ENCODE assay signal across 8 mouse cellular contexts in genomic region chr2:180104659-180105377, GRCm38 (mm10). TPM values are rescaled to one million over a fixed set of nuclear protein-coding genes. Genes with fewer than 3 reads are reported as not detected.
DNase-seq lines count a peak whose midpoint lies in the region; ATAC-seq and TF ChIP-seq lines count a peak whose summit lies in the region.

No protein-coding gene starts in this region.

- 10% methylated on average over 24 of the region's 24 CpGs for WGBS in liver, adult 2 months
- 9% methylated on average over 20 of the region's 24 CpGs for WGBS in embryonic facial prominence, embryonic 15.5 days
- 9% methylated on average over 24 of the region's 24 CpGs for WGBS in intestine, embryonic 14.5 days

- no peak overlapping the region for H3K27ac ChIP-seq in liver, adult 2 months (replicated peaks; ENCODE audit: insufficient read depth, low read depth, low read length)
- H3K27ac ChIP-seq in embryonic facial prominence, embryonic 15.5 days (replicated peaks), result no peak overlapping the region
- H3K27ac ChIP-seq in intestine, embryonic 14.5 days (ENCODE audit: low read depth), result no peak overlapping the region

- peaks cover 5% of the 10 kb centered on the region; the same call in 1 of the 2 replicates for H3K4me1 ChIP-seq in liver, adult 2 months (ENCODE audit: control insufficient read depth, insufficient read depth, low read length)
- H3K4me1 ChIP-seq in embryonic facial prominence, embryonic 15.5 days, result peaks cover 21% of the 10 kb centered on the region
- peaks cover 9% of the 10 kb centered on the region for H3K4me1 ChIP-seq in intestine, embryonic 14.5 days (replicated peaks; ENCODE audit: control insufficient read depth, insufficient read depth, low read length)

- ATAC-seq in embryonic facial prominence, embryonic 15.5 days (ENCODE audit: insufficient number of reproducible peaks, low FRiP score, low TSS enrichment, low read depth), result no peak
- no peak for ATAC-seq in intestine, embryonic 14.5 days (replicated peaks; ENCODE audit: low FRiP score, low TSS enrichment, low read depth)

- peaks cover 24% of the 10 kb centered on the region for H3K27me3 ChIP-seq in liver, adult 2 months (ENCODE audit: control insufficient read depth, insufficient read depth, low read length)
- H3K27me3 ChIP-seq in embryonic facial prominence, embryonic 15.5 days, result peaks cover 62% of the 10 kb centered on the region
- peaks cover 59% of the 10 kb centered on the region for H3K27me3 ChIP-seq in intestine, embryonic 14.5 days (replicated peaks; ENCODE audit: control insufficient read depth, insufficient read depth, low read length)
- H3K27me3 ChIP-seq in myocyte (ENCODE audit: control insufficient read depth, insufficient read depth, insufficient read length), result peaks cover 72% of the 10 kb centered on the region

- no peak overlapping the region for H3ac ChIP-seq in myocyte (ENCODE audit: control insufficient read depth, insufficient read length)

- no peak for TF ChIP-seq CTCF in liver, adult 2 months (IDR thresholded peaks at IDR 0.05; ENCODE audit: low read depth, low read length)

- DNase-seq in liver, adult 2 months (ENCODE audit: extremely low read depth, low read depth, low spot score), result no peak
- DNase-seq in liver, result no peak
- DNase-seq in intestine, embryonic 14.5 days (ENCODE audit: low spot score), result no peak
- DNase-seq in right cerebral cortex, postnatal 36 days (ENCODE audit: low spot score in 2 of 2), result no peak
- no peak for DNase-seq in thymus, adult 18-20 months
- no peak for DNase-seq in adrenal gland, postnatal 25 days

- H3K79me2 ChIP-seq in liver, adult 2 months (ENCODE audit: control insufficient read depth, insufficient read depth, low read length), result no peaks in the 10 kb centered on the region
- H3K79me2 ChIP-seq in myocyte (ENCODE audit: control insufficient read depth, insufficient read depth), result no peaks in the 10 kb centered on the region

- no peak for TF ChIP-seq POLR2A in liver, adult 2 months (IDR thresholded peaks at IDR 0.05; ENCODE audit: extremely low read depth, insufficient read depth, low read length)
- no peak for TF ChIP-seq POLR2A in myocyte (IDR thresholded peaks at IDR 0.05; ENCODE audit: insufficient read length, low read depth)

- H3K9me3 ChIP-seq in embryonic facial prominence, embryonic 15.5 days (replicated peaks), result no peaks in the 10 kb centered on the region
- no peaks in the 10 kb centered on the region for H3K9me3 ChIP-seq in intestine, embryonic 14.5 days (ENCODE audit: control insufficient read depth, low read length)

- H3K36me3 ChIP-seq in liver, adult 2 months (ENCODE audit: control insufficient read depth, insufficient read depth, low read length), result no peaks in the 10 kb centered on the region
- H3K36me3 ChIP-seq in embryonic facial prominence, embryonic 15.5 days, result no peaks in the 10 kb centered on the region
- H3K36me3 ChIP-seq in intestine, embryonic 14.5 days (ENCODE audit: control insufficient read depth, insufficient read depth, low read length), result no peaks in the 10 kb centered on the region
- no peaks in the 10 kb centered on the region for H3K36me3 ChIP-seq in myocyte (ENCODE audit: control insufficient read depth, insufficient read depth)

- H3K4me2 ChIP-seq in embryonic facial prominence, embryonic 15.5 days (replicated peaks), result peak overlapping the region; percentile 98
- peak overlapping the region; percentile 86 for H3K4me2 ChIP-seq in intestine, embryonic 14.5 days (ENCODE audit: low read length)
- H3K4me2 ChIP-seq in myocyte (ENCODE audit: low read depth), result peak overlapping the region; percentile 18

- H3K4me3 ChIP-seq in liver, adult 2 months (ENCODE audit: insufficient read depth, low read depth, low read length), result peak overlapping the region; percentile 47; the same call in 1 of the 2 replicates
- peak overlapping the region; percentile 50 for H3K4me3 ChIP-seq in embryonic facial prominence, embryonic 15.5 days (replicated peaks)
- peak overlapping the region; percentile 45; the same call in 1 of the 2 replicates for H3K4me3 ChIP-seq in intestine, embryonic 14.5 days (ENCODE audit: low read depth, low read length)
- no peak overlapping the region for H3K4me3 ChIP-seq in myocyte

- no peak overlapping the region for H3K9ac ChIP-seq in liver, adult 2 months (ENCODE audit: low read depth, low read length)
- H3K9ac ChIP-seq in embryonic facial prominence, embryonic 15.5 days, result no peak overlapping the region
- no peak overlapping the region for H3K9ac ChIP-seq in intestine, embryonic 14.5 days (ENCODE audit: low read length)

TF ChIP-seq in myocyte, 11 proteins besides CTCF, POLR2A, EP300 and RAD21:
- no peak for TF ChIP-seq MYOG (IDR thresholded peaks at IDR 0.05; ENCODE audit: control insufficient read depth in 1 of 3, insufficient read depth in 1 of 3, insufficient read length in 2 of 3, low read depth in 2 of 3)
- no peak for TF ChIP-seq USF1 (IDR thresholded peaks at IDR 0.05; ENCODE audit: low read depth)
- TF ChIP-seq MAX (IDR thresholded peaks at IDR 0.05; ENCODE audit: low read depth), result no peak
- no peak for TF ChIP-seq TCF3 (IDR thresholded peaks at IDR 0.05; ENCODE audit: insufficient read length, low read depth)
- TF ChIP-seq E2F4 (IDR thresholded peaks at IDR 0.05; ENCODE audit: insufficient read depth), result no peak
- TF ChIP-seq SRF (IDR thresholded peaks at IDR 0.05; ENCODE audit: control insufficient read depth, insufficient read length, low read depth), result no peak
- TF ChIP-seq CEBPB (IDR thresholded peaks at IDR 0.05; ENCODE audit: insufficient read depth, poor library complexity, severe bottlenecking), result no peak
- TF ChIP-seq MYOD1 (IDR thresholded peaks at IDR 0.05; ENCODE audit: control insufficient read depth in 1 of 3, insufficient read length in 2 of 3, low read depth in 2 of 3), result no peak
- TF ChIP-seq REST (IDR thresholded peaks at IDR 0.05; ENCODE audit: insufficient read depth, insufficient read length), result no peak
- TF ChIP-seq POLR2AphosphoS2 (IDR thresholded peaks at IDR 0.05; ENCODE audit: insufficient read length, low read depth), result no peak
- no peak for TF ChIP-seq TCF12 (IDR thresholded peaks at IDR 0.05; ENCODE audit: insufficient read depth, poor library complexity, severe bottlenecking)

RNA-seq across cellular contexts. Expression of gene Hrh3, which starts 0.5 kb away (rescaled TPM):
- 0.07 TPM in 1 of 2 replicates, not detected in the other for total RNA-seq in liver, adult 2 months (2014; rRNA removed)
- not detected in 2 replicates for polyA plus RNA-seq in liver, adult 2 months (2012; rRNA removed)
- 0.13 and 0.40 TPM in 2 replicates for polyA plus RNA-seq in embryonic facial prominence, embryonic 15.5 days (2015; fragmentation: Nextera tagmentation; extraction: Ambion mirVana)
- polyA plus RNA-seq in intestine, embryonic 14.5 days (2014; fragmentation: Nextera tagmentation; extraction: Ambion mirVana), result 0.16 and 0.19 TPM in 2 replicates
- polyA plus RNA-seq in myocyte (2012; fragmentation: generic; extraction: Trizol), result 0.16 TPM
- 0.49 TPM in 1 of 2 replicates, not detected in the other for total RNA-seq in adrenal gland, postnatal 25 days (2021)

RNA-seq across cellular contexts. Expression of gene Osbpl2, which starts 14.3 kb away (rescaled TPM):
- total RNA-seq in liver, adult 2 months (2014; rRNA removed), result 21.4 and 21.9 TPM in 2 replicates
- 14.0 and 15.0 TPM in 2 replicates for polyA plus RNA-seq in liver, adult 2 months (2012; rRNA removed)
- 42.6 and 43.0 TPM in 2 replicates for polyA plus RNA-seq in embryonic facial prominence, embryonic 15.5 days (2015; fragmentation: Nextera tagmentation; extraction: Ambion mirVana)
- polyA plus RNA-seq in intestine, embryonic 14.5 days (2014; fragmentation: Nextera tagmentation; extraction: Ambion mirVana), result 31.2 and 31.4 TPM in 2 replicates
- polyA plus RNA-seq in myocyte (2012; fragmentation: generic; extraction: Trizol), result 34.8 TPM
- 47.2 and 48.9 TPM in 2 replicates for total RNA-seq in adrenal gland, postnatal 25 days (2021)

RNA-seq across cellular contexts. Expression of gene Mtg2, which starts 34.4 kb away (rescaled TPM):
- total RNA-seq in liver, adult 2 months (2014; rRNA removed), result 19.6 and 22.4 TPM in 2 replicates
- 15.6 and 17.8 TPM in 2 replicates for polyA plus RNA-seq in liver, adult 2 months (2012; rRNA removed)
- polyA plus RNA-seq in embryonic facial prominence, embryonic 15.5 days (2015; fragmentation: Nextera tagmentation; extraction: Ambion mirVana), result 24.3 and 25.6 TPM in 2 replicates
- polyA plus RNA-seq in intestine, embryonic 14.5 days (2014; fragmentation: Nextera tagmentation; extraction: Ambion mirVana), result 24.2 and 27.5 TPM in 2 replicates
- polyA plus RNA-seq in myocyte (2012; fragmentation: generic; extraction: Trizol), result 17.2 TPM
- 21.4 and 23.1 TPM in 2 replicates for total RNA-seq in adrenal gland, postnatal 25 days (2021)

Comparison
In these comparisons a context has a peak if more than half of its experiments do, and no peak if none do; other contexts are left out.
1. H3K4me2 ChIP-seq: peak in every context shown above with its lines; median percentile 98 in embryonic facial prominence, embryonic 15.5 days; 86 in intestine, embryonic 14.5 days; 18 in myocyte.